Mouse (Mus musculus): ENCODE measurements around the gene Gnb3. TPM values are rescaled to one million over a fixed set of nuclear protein-coding genes. Genes with fewer than 3 reads are reported as not detected.

Gnb3 gene
- 0.07 TPM in 1 of 2 replicates, not detected in the other for polyA plus RNA-seq (2012; rRNA removed)

DNA sequence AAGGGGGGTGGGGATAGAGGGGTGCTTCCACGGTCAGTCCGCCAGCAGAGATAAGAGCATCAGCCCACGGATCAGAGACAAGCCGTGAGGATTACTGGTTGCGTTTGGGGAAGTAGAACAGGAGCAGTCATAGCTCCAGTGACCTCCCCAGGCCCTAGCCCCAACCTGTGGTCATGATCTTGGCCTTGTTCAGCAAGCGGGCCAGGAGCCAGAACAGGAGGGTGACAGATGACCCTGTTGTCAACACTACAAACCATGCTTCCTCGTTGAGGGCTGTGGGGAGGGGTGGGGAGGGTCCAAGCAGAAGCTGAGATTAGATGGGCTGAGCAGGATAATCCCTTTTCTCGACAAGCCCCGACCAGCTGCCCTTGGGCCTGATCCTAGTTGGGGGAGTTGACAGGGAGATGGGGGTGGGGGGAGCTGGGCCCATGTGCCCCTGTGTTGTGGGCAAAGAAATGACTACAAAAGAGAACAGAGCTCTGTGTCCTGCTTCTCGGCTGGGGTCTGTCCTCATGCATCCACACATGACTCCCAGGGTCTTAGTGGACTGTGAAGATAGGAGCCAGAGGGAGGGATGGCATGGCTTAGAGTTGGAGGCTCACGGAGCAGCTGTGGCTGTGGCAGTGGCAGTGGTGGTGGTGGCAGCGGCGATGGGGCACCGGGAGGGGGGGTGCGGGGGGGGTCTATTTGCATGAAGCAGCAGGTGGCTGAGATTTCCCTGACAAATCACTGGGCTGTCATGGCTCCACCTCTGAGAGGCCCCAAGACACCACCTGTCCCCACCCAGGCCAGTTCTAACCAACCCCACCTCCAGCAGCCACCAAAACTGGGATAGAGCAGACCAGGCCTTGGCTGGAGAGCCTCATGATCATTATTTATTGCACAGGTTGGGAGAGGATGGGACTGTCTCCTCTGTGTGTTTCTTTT, at the start of gene Gnb3:
TSS of gene Gnb3 (minus strand) at position 35 of the 927 bp plus-strand sequence.
- no peak within 1 kb of the TSS for H3K27ac ChIP-seq (ENCODE audit: control insufficient read depth, insufficient read depth, low read depth, low read length)
- H3K4me3 ChIP-seq (ENCODE audit: control insufficient read depth, low read depth, low read length), result no peak within 1 kb of the TSS
- TF ChIP-seq CTCF (IDR thresholded peaks at IDR 0.05; ENCODE audit: control insufficient read depth, insufficient read depth, insufficient replicate concordance, low read depth, low read length), result no peak
- no peak for TF ChIP-seq POLR2A (IDR thresholded peaks at IDR 0.05; ENCODE audit: control insufficient read depth, low read depth, low read length)
- H3K27me3 ChIP-seq (ENCODE audit: control insufficient read depth, insufficient read depth, low read length), result no peaks in the 10 kb centered on the region
- no peaks in the 10 kb centered on the region for H3K36me3 ChIP-seq (ENCODE audit: control insufficient read depth, insufficient read depth, low read length)
- no peaks in the 10 kb centered on the region for H3K4me1 ChIP-seq (ENCODE audit: control insufficient read depth, insufficient read depth, low read length)

GRCm38 (mm10) chr6:124888555-124889125, 48.6 kb upstream of the Gnb3 start:
- Histone ChIP-seq H3K36me3 (ENCODE audit: control insufficient read depth, insufficient read depth, low read length) (no peaks in the 10 kb centered on the region), H3K27ac (ENCODE audit: control insufficient read depth, insufficient read depth, low read depth, low read length) (no peak overlapping the region), H3K4me1 (ENCODE audit: control insufficient read depth, insufficient read depth, low read length) (no peaks in the 10 kb centered on the region; the same call in 1 of the 2 replicates), H3K4me3 (ENCODE audit: control insufficient read depth, low read depth, low read length) (no peak overlapping the region), H3K27me3 (ENCODE audit: control insufficient read depth, insufficient read depth, low read length) (no peaks in the 10 kb centered on the region)
- TF ChIP-seq POLR2A (IDR thresholded peaks at IDR 0.05; ENCODE audit: control insufficient read depth, low read depth, low read length), result no peak

- TF ChIP-seq POLR2A (IDR thresholded peaks at IDR 0.05; ENCODE audit: control insufficient read depth, low read depth, low read length) (no peak), CTCF (IDR thresholded peaks at IDR 0.05; ENCODE audit: control insufficient read depth, insufficient read depth, insufficient replicate concordance, low read depth, low read length) (no peak)
- Histone ChIP-seq H3K27me3 (ENCODE audit: control insufficient read depth, insufficient read depth, low read length) (no peaks in the 10 kb centered on the region), H3K4me1 (ENCODE audit: control insufficient read depth, insufficient read depth, low read length) (no peaks in the 10 kb centered on the region; the same call in 1 of the 2 replicates), H3K4me3 (ENCODE audit: control insufficient read depth, low read depth, low read length) (no peak within 1 kb of the TSS), H3K36me3 (ENCODE audit: control insufficient read depth, insufficient read depth, low read length) (no peaks in the 10 kb centered on the region), H3K27ac (ENCODE audit: control insufficient read depth, insufficient read depth, low read depth, low read length) (no peak within 1 kb of the TSS)
Observed at GRCm38 (mm10) chr6:124887986-124888385, 47.9 kb upstream of the Gnb3 start, which contains the start of gene Cd4. Gene Cd4 (minus strand): TSS chr6:124888221.

- no peaks in the 10 kb centered on the region for H3K36me3 ChIP-seq (ENCODE audit: control insufficient read depth, insufficient read depth, low read length)
- H3K4me3 ChIP-seq (ENCODE audit: control insufficient read depth, low read depth, low read length), result no peak overlapping the region
- H3K4me1 ChIP-seq (ENCODE audit: control insufficient read depth, insufficient read depth, low read length), result no peaks in the 10 kb centered on the region; the same call in 1 of the 2 replicates
- no peak overlapping the region for H3K27ac ChIP-seq (ENCODE audit: control insufficient read depth, insufficient read depth, low read depth, low read length)
- no peaks in the 10 kb centered on the region for H3K27me3 ChIP-seq (ENCODE audit: control insufficient read depth, insufficient read depth, low read length)
- no peak for TF ChIP-seq POLR2A (IDR thresholded peaks at IDR 0.05; ENCODE audit: control insufficient read depth, low read depth, low read length)
- no peak for TF ChIP-seq CTCF (IDR thresholded peaks at IDR 0.05; ENCODE audit: control insufficient read depth, insufficient read depth, insufficient replicate concordance, low read depth, low read length)
Observed at GRCm38 (mm10) chr6:124885956-124886381, 45.9 kb upstream of the Gnb3 start.

DNA sequence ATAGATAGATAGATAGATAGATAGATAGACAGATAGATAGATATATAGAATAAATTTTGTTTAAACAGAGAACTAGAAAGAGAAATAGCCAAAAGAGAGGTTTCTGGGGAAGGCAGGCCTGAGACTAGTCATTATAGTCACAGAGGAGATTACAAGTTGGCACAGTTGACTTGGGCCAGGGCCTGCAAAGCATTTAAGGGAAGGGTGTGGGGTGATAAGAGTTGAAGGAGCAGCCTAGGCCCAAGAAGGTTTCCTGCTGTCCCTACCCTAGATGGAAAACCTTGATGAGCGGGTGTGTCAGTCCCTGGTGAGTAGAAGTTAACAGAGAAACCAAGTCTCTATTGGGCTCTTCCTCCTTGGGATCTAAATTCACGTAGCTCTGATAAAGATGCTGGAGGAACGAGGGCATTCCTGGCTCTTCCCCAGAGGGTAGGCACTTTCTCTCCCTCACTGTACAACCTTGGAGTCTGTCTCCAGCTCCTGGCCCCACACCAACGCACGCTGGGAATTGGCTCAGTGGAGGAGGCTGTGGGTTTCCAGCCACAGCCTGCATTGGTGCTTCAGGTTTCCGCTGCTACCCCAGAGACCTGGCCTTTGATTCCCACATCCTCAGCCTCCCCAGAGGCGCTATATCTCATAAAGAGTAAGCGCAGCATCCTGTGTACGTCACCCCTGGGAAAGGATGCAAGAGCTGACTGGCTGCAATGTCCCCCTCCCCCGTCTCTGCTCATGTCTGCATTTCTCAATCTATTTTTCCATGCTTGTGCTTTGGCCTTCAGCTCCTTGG, 44.8 kb upstream of the Gnb3 start:
- Histone ChIP-seq H3K4me3 (ENCODE audit: control insufficient read depth, low read depth, low read length) (no peak overlapping the region), H3K36me3 (ENCODE audit: control insufficient read depth, insufficient read depth, low read length) (no peaks in the 10 kb centered on the region), H3K4me1 (ENCODE audit: control insufficient read depth, insufficient read depth, low read length) (no peaks in the 10 kb centered on the region; the same call in 1 of the 2 replicates), H3K27ac (ENCODE audit: control insufficient read depth, insufficient read depth, low read depth, low read length) (no peak overlapping the region), H3K27me3 (ENCODE audit: control insufficient read depth, insufficient read depth, low read length) (no peaks in the 10 kb centered on the region)
- no peak for TF ChIP-seq POLR2A (IDR thresholded peaks at IDR 0.05; ENCODE audit: control insufficient read depth, low read depth, low read length)
- no peak for TF ChIP-seq CTCF (IDR thresholded peaks at IDR 0.05; ENCODE audit: control insufficient read depth, insufficient read depth, insufficient replicate concordance, low read depth, low read length)

GRCm38 (mm10) chr6:124883351-124883750, 43.3 kb upstream of the Gnb3 start:
- Histone ChIP-seq H3K27me3 (ENCODE audit: control insufficient read depth, insufficient read depth, low read length) (no peaks in the 10 kb centered on the region), H3K36me3 (ENCODE audit: control insufficient read depth, insufficient read depth, low read length) (no peaks in the 10 kb centered on the region), H3K27ac (ENCODE audit: control insufficient read depth, insufficient read depth, low read depth, low read length) (no peak overlapping the region), H3K4me1 (ENCODE audit: control insufficient read depth, insufficient read depth, low read length) (no peaks in the 10 kb centered on the region; the same call in 1 of the 2 replicates), H3K4me3 (ENCODE audit: control insufficient read depth, low read depth, low read length) (no peak overlapping the region)
- TF ChIP-seq POLR2A (IDR thresholded peaks at IDR 0.05; ENCODE audit: control insufficient read depth, low read depth, low read length), result no peak
- no peak for TF ChIP-seq CTCF (IDR thresholded peaks at IDR 0.05; ENCODE audit: control insufficient read depth, insufficient read depth, insufficient replicate concordance, low read depth, low read length)

Measured in testis, adult 2 months (tissue).